Mouse (Mus musculus) adrenal gland, adult 10 weeks (tissue): ENCODE measurements around the gene Il18r1. TPM values are rescaled to one million over a fixed set of nuclear protein-coding genes. Genes with fewer than 3 reads are reported as not detected.

Experiments used
- polyA plus RNA-seq: library from polyadenylated mRNA; stranded (reverse); fragments of 350-450 nt; fragmentation: Illumina TruSeq; extraction: RNeasy Lipid Tissue Mini Kit (QIAGEN cat#74804); gene quantifications from one replicate; pipeline ENCODE4 v1.2.3, GENCODE M21; 2014; ENCODE audit warnings: low read depth, low replicate concordance

The Il18r1 gene
- 0.82 TPM for polyA plus RNA-seq

GRCm38 (mm10) chr1:40465477-40466430 is at the start of gene Il18r1:
Gene Il18r1 (plus strand): TSS chr1:40465552.

GRCm38 (mm10) chr1:40428910-40429675 is 36.3 kb upstream of the Il18r1 start, which contains the start of gene Il1rl1:
Gene Il1rl1 (plus strand): TSS chr1:40429570.

DNA sequence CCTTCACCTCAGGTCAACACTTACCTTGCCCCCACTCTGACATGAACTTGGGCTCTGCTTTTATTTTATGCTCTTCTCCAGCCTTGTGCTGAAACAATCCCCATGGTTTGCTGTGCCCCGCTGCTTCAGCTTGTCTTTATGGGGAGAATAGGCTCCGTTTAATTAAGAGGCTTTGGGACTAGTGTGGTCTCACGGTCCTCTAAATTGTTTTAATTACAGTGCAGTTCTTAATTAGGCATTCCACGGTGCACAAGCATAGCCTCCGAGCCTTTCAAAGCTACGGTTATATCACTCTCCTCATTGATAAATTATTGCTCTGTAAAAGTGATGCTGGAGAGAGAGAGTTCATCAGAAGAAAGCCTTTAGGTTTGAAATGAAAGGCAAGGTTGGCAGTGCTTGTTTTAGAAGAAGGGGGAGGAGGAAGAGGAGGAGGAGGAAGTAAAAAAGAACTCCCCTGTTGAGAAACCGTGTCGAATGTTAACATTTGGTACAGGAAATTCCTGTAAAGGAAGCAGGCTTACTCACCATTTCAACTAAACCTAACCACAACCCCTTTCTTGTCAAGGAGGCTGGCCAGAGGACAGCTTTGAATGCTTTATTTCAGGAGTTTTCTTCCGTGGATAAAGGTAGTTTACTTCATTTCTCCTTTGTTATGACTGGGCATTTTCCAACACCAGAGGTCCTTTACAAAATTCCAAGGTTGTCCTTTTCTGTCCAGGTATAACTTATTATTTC is 49.7 kb downstream of the Il18r1 start, which contains the start of gene Il18rap:
TSS of gene Il18rap (plus strand) at position 512 of the 735 bp plus-strand sequence.

Other genes with a start within 250 kb of the Il18r1 start
- 9.9 TPM for gene Il1r1, start 240.5 kb upstream of the Il18r1 start, polyA plus RNA-seq
- gene Il1rl2, start 140.9 kb upstream of the Il18r1 start, polyA plus RNA-seq: 3.3 TPM
- gene Il1rl1, start 36.0 kb upstream of the Il18r1 start, polyA plus RNA-seq: 2.6 TPM
- 0.64 TPM for gene Il18rap, start 49.8 kb downstream of the Il18r1 start, polyA plus RNA-seq
- gene Slc9a4, start 114.5 kb downstream of the Il18r1 start, polyA plus RNA-seq: not detected
- gene Slc9a2, start 215.0 kb downstream of the Il18r1 start, polyA plus RNA-seq: not detected